Mouse (Mus musculus): ENCODE measurements around the gene Gps2.

DNA sequence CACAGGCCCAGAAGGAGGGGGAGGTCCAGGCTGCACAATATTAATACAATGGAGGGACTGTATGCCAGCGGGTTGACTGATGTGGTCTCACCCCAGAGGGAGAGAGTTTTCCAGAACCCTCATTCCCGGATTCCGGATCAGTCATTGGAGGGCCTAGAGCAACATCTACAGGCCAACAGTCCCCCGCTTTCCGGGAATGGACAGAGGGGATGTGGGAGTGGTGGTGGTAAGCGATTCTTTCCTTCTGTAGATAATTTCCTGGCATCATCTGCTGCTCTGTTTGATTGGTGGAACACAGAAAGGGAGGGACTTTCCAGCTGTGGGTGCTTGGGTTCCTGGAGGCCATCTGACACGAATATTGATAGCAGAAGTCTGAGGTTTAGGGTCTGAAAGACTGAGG lies 37.5 kb upstream of the Gps2 start:
- no peak for TF ChIP-seq POLR2A (IDR thresholded peaks at IDR 0.05; ENCODE audit: extremely low read depth, insufficient read depth, low read length)
- TF ChIP-seq CTCF (IDR thresholded peaks at IDR 0.05; ENCODE audit: low read depth, low read length) = no peak
